Mouse (Mus musculus): ENCODE measurements at regions not wholly inside any gene's neighbourhood (a gene's known extent, or its start where the extent isn't known, plus 50 kb on each side); places are given as distances from the start of the nearest gene placed in this dataset.
A peak's percentile ranks its signal among the peaks of the same experiment; 100 is the strongest.

DNA sequence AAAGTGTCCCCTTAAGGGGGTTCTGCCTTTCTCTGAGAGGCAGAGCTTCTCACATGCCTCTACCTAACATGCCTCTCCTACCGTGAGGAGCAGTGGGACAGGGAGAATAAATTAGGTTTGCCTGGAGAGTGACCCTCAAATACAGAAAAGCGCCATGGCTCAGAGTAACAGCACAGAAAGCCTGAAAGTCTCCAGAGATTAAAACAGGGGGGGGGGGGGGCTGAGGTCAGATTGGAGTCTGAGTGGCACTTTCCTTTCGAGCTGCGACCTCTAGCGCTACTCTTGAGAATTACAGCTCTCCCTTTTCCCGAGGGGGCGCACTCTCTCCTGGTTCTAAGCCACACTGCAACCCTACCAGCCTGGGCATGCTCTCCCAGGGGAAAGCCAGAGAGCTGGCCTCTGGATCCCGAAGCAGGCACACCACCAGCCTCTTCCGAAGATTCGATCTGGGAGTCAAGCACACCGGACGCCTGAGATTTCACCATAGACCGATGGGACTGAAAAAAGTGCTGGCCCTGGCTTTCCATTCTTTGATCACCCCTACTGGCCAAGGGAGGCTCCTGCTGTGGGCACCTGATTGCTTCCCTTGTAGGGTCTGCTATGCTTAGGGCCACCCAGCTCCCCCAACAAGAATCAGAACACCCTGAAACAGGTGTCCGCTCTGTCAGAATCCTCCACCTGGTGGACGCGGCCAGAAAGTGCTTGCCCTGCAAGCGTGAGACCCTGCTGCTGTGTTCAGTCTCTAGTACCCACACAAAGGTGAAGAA is 57.5 kb upstream of the Cdkn3 start:
- TF ChIP-seq CTCF (IDR thresholded peaks at IDR 0.05; ENCODE audit: low read depth) (peak; percentile 77), EP300 (IDR thresholded peaks at IDR 0.05; ENCODE audit: low read depth) (0 out of 2 replicates have a peak, but pooled peaks have one; percentile 7)

Data from liver, embryonic 14.5 days (tissue).